Mouse (Mus musculus) forebrain, embryonic 14.5 days (tissue): ENCODE data around the gene Gm16181. TPM values are rescaled to one million over a fixed set of nuclear protein-coding genes. Genes with fewer than 3 reads are reported as not detected.

Experiments
- ATAC-seq: fragments of 200-750 bp; cut with Nextera tagmentation; 2 replicates; pipeline ENCODE4 v1.8.0; 2017; ENCODE audit warnings: mild to moderate bottlenecking, moderate library complexity
- DNase-seq: peaks from one replicate; pipeline ENCODE4 v3.0.0-alpha.2; 2015; ENCODE audit warnings: low spot score
- H3K27ac ChIP-seq: fragments of 300-500 bp; sonication (generic); 2 replicates; pipeline ENCODE4 v1.5.1; 2014; ENCODE audit warnings: low read depth, mild to moderate bottlenecking, control low read depth, low read length, moderate library complexity
- H3K27me3 ChIP-seq: fragments of 300-500 bp; sonication (generic); replicated peaks from 2 replicates; pipeline ENCODE4 v1.6.1; 2014; ENCODE audit warnings: low read length, control low read depth, mixed read lengths; ENCODE audit not compliant: control insufficient read depth, insufficient read depth
- H3K36me3 ChIP-seq: fragments of 300-500 bp; sonication (generic); 2 replicates; pipeline ENCODE4 v1.6.1; 2014; ENCODE audit warnings: low read length, control low read depth; ENCODE audit not compliant: control insufficient read depth, insufficient read depth
- H3K4me1 ChIP-seq: fragments of 300-500 bp; sonication (generic); 2 replicates; pipeline ENCODE4 v1.6.1; 2014; ENCODE audit warnings: antibody characterized with exemption, low read length, control low read depth; ENCODE audit not compliant: control insufficient read depth, insufficient read depth
- H3K4me2 ChIP-seq: fragments of 300-500 bp; sonication (generic); 2 replicates; pipeline ENCODE4 v1.6.1; 2014; ENCODE audit warnings: mild to moderate bottlenecking, control low read depth, low read length
- H3K4me3 ChIP-seq: fragments of 300-500 bp; sonication (generic); 2 replicates; pipeline ENCODE4 v1.5.1; 2014; ENCODE audit warnings: low read depth, low read length, control low read depth
- H3K9ac ChIP-seq: fragments of 300-500 bp; sonication (generic); 2 replicates; pipeline ENCODE4 v1.6.1; 2014; ENCODE audit warnings: mild to moderate bottlenecking, low read length, control low read depth, moderate library complexity
- H3K9me3 ChIP-seq: fragments of 300-500 bp; sonication (generic); replicated peaks from 2 replicates; pipeline ENCODE4 v1.6.1; 2016; ENCODE audit warnings: low read length, control low read depth, mixed read lengths; ENCODE audit not compliant: control insufficient read depth
- WGBS: fragments of 180-500 bp; shearing (Covaris S2); extraction: QIAGEN DNeasy Blood & Tissue Kit; methylation state at CpG from one replicate; pipeline ENCODE4 v1.1.7; 2014; 5-methylcytosine and 5-hydroxymethylcytosine counted together
- polyA plus RNA-seq: library from polyadenylated mRNA; unstranded; fragments of >200 nt; fragmentation: Nextera tagmentation; extraction: Ambion mirVana; gene quantifications from 2 replicates; pipeline ENCODE4 v1.2.1, GENCODE M21; 2014

Gm16181 gene
- polyA plus RNA-seq, 1 experiment from 2014 or later = not detected

GRCm38 (mm10) chr17:35254241-35255098 is 33.8 kb downstream of the Gm16181 start:
- DNase-seq (peak; percentile 56), ATAC-seq (peak; percentile 29; the same call in 1 of the 2 replicates)
- no peaks in the 10 kb centered on the region for H3K27me3 ChIP-seq
- H3K4me1 ChIP-seq = no peaks in the 10 kb centered on the region
- 53% methylated on average over 11 of the region's 11 CpGs for WGBS
- no peak overlapping the region for H3K4me3 ChIP-seq
- peaks cover 53% of the 10 kb centered on the region for H3K36me3 ChIP-seq
- no peak overlapping the region for H3K27ac ChIP-seq
- no peak overlapping the region for H3K4me2 ChIP-seq
- no peak overlapping the region for H3K9ac ChIP-seq
- H3K9me3 ChIP-seq = no peaks in the 10 kb centered on the region

GRCm38 (mm10) chr17:35255301-35255700 is 34.7 kb downstream of the Gm16181 start:
- H3K27ac ChIP-seq = no peak overlapping the region
- H3K4me1 ChIP-seq = no peaks in the 10 kb centered on the region
- H3K27me3 ChIP-seq = no peaks in the 10 kb centered on the region
- no peak overlapping the region for H3K9ac ChIP-seq
- H3K4me3 ChIP-seq = no peak overlapping the region
- 0 out of 2 replicates have a peak, but pooled peaks have one; percentile 5 for ATAC-seq
- no peak for DNase-seq
- H3K9me3 ChIP-seq = no peaks in the 10 kb centered on the region
- H3K36me3 ChIP-seq = peaks cover 45% of the 10 kb centered on the region
- 66% methylated on average over 3 of the region's 3 CpGs for WGBS
- no peak overlapping the region for H3K4me2 ChIP-seq

- Histone ChIP-seq H3K9ac (no peak overlapping the region), H3K9me3 (no peaks in the 10 kb centered on the region), H3K4me3 (no peak overlapping the region), H3K27ac (no peak overlapping the region), H3K4me1 (no peaks in the 10 kb centered on the region), H3K4me2 (no peak overlapping the region), H3K27me3 (no peaks in the 10 kb centered on the region), H3K36me3 (peaks cover 41% of the 10 kb centered on the region)
- DNase-seq = no peak
- WGBS = 61% methylated on average over 4 of the region's 4 CpGs
- no peak for ATAC-seq
These were observed 35.1 kb downstream of the Gm16181 start for GRCm38 (mm10) chr17:35255704-35256103.

GRCm38 (mm10) chr17:35257378-35257777 is 36.7 kb downstream of the Gm16181 start:
- Histone ChIP-seq H3K36me3 (peaks cover 24% of the 10 kb centered on the region), H3K9ac (no peak overlapping the region), H3K27me3 (0 out of 2 replicates have a peak, but pooled peaks cover 3% of the 10 kb centered on the region), H3K27ac (no peak overlapping the region), H3K9me3 (no peaks in the 10 kb centered on the region), H3K4me2 (no peak overlapping the region), H3K4me1 (no peaks in the 10 kb centered on the region), H3K4me3 (no peak overlapping the region)
- 79% methylated on average over 1 of the region's 1 CpGs for WGBS
- ATAC-seq (no peak), DNase-seq (no peak)

- WGBS = 11% methylated on average over 17 of the region's 17 CpGs
- no peaks in the 10 kb centered on the region for H3K4me1 ChIP-seq
- H3K4me3 ChIP-seq = no peak overlapping the region
- no peak overlapping the region for H3K27ac ChIP-seq
- peak overlapping the region; percentile 32; the same call in 1 of the 2 replicates for H3K4me2 ChIP-seq
- H3K27me3 ChIP-seq = 0 out of 2 replicates have a peak, but pooled peaks cover 3% of the 10 kb centered on the region
- peaks cover 19% of the 10 kb centered on the region for H3K36me3 ChIP-seq
- peak overlapping the region; percentile 4; the same call in 1 of the 2 replicates for H3K9ac ChIP-seq
- peak; percentile 93 for DNase-seq
- H3K9me3 ChIP-seq = no peaks in the 10 kb centered on the region
- ATAC-seq = 0 out of 2 replicates have a peak, but pooled peaks have one; percentile 11
These were observed 37.3 kb downstream of the Gm16181 start for GRCm38 (mm10) chr17:35257824-35258491.

- Histone ChIP-seq H3K36me3 (peaks cover 10% of the 10 kb centered on the region), H3K4me3 (no peak overlapping the region), H3K27me3 (0 out of 2 replicates have a peak, but pooled peaks cover 3% of the 10 kb centered on the region), H3K9ac (no peak overlapping the region), H3K4me1 (no peaks in the 10 kb centered on the region), H3K27ac (no peak overlapping the region), H3K4me2 (no peak overlapping the region), H3K9me3 (no peaks in the 10 kb centered on the region)
- DNase-seq (no peak), ATAC-seq (no peak)
- WGBS = 66% methylated on average over 13 of the region's 14 CpGs
These were observed 38.2 kb downstream of the Gm16181 start for GRCm38 (mm10) chr17:35258492-35259478.

- ATAC-seq (no peak), DNase-seq (no peak)
- Histone ChIP-seq H3K36me3 (0 out of 2 replicates have a peak, but pooled peaks cover 2% of the 10 kb centered on the region), H3K27ac (no peak overlapping the region), H3K9ac (no peak overlapping the region), H3K4me1 (no peaks in the 10 kb centered on the region), H3K4me3 (no peak overlapping the region), H3K27me3 (0 out of 2 replicates have a peak, but pooled peaks cover 3% of the 10 kb centered on the region), H3K9me3 (no peaks in the 10 kb centered on the region), H3K4me2 (no peak overlapping the region)
- 73% methylated on average over 4 of the region's 4 CpGs for WGBS
These were observed 39.0 kb downstream of the Gm16181 start for GRCm38 (mm10) chr17:35259621-35260020.

GRCm38 (mm10) chr17:35261651-35262050 is 41.0 kb downstream of the Gm16181 start:
- 75% methylated on average over 13 of the region's 13 CpGs for WGBS
- H3K4me1 ChIP-seq = no peaks in the 10 kb centered on the region
- H3K27me3 ChIP-seq = 0 out of 2 replicates have a peak, but pooled peaks cover 3% of the 10 kb centered on the region
- H3K36me3 ChIP-seq = no peaks in the 10 kb centered on the region
- no peak for DNase-seq
- no peak overlapping the region for H3K4me2 ChIP-seq
- H3K27ac ChIP-seq = no peak overlapping the region
- no peak for ATAC-seq
- no peak overlapping the region for H3K4me3 ChIP-seq
- H3K9ac ChIP-seq = no peak overlapping the region
- H3K9me3 ChIP-seq = no peaks in the 10 kb centered on the region
